Mouse (Mus musculus): Measurements from ENCODE around the gene Bcl9. TPM values are rescaled to one million over a fixed set of nuclear protein-coding genes. Genes with fewer than 3 reads are reported as not detected.

Bcl9 gene
- polyA plus RNA-seq, 1 experiment from 2014 or later: 3.8 TPM

DNA sequence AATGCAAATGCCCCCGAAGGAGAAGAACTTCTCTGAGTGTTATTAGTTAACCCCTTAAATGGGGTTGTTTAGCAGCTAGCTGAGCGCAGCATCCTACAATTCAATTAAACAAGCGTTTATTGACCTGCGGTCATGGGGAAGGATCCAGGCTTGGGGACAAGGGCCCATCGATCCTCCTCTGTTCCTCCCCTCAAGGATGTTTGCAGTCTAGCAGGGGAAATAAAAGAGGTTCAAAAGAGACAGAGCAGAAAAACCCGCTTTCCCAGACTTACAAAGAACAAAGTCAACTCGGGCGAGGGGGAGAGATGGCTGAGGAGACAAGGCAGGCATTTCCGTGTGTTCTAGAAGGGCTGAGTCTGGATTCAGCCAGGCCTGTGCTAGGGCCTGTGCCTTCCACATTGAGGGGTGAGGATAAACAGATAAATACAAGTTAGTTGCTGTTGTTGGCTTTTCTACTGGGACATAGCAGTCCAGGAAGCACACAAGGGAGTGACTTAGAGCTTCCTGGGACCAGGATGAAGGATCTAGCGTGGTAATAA, 55.0 kb downstream of the Bcl9 start:
- Histone ChIP-seq H3K9ac (ENCODE audit: low read depth, low read length) (no peak overlapping the region), H3K36me3 (ENCODE audit: control insufficient read depth, insufficient read depth) (no peaks in the 10 kb centered on the region), H3K4me2 (ENCODE audit: low read depth, low read length) (no peak overlapping the region), H3K27ac (ENCODE audit: low read length) (no peak overlapping the region), H3K4me3 (ENCODE audit: low read depth, low read length) (no peak overlapping the region), H3K27me3 (ENCODE audit: control insufficient read depth, insufficient read depth, low read depth, low read length) (no peaks in the 10 kb centered on the region), H3K4me1 (ENCODE audit: control insufficient read depth, low read depth, low read length) (no peaks in the 10 kb centered on the region), H3K9me3 (replicated peaks; ENCODE audit: control insufficient read depth, low read length) (no peaks in the 10 kb centered on the region)
- ATAC-seq (ENCODE audit: low read depth): no peak
- WGBS (ENCODE audit: insufficient replicate concordance): 63% methylated on average over 10 of the region's 10 CpGs

DNA sequence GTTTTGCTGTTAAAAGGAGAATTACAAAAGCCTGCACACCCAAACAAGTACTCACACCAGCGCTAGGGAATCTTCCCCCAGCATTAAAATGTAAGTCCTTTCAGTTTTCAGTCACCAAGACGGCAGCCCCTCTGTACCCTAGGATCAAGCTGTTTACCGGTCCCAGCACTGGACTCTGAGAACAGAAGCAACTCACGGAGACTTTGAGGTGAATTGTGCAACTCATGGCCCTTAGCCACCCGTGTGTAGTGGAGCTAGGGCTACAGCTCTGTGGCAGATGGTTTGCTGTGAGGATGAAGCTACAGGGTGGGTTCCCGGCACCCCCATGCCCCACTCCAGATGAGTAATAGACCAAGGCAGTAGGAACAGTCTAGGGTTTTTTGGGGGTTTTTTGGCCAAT, 55.9 kb downstream of the Bcl9 start:
- 63% methylated on average over 6 of the region's 6 CpGs for WGBS (ENCODE audit: insufficient replicate concordance)
- Histone ChIP-seq H3K27ac (ENCODE audit: low read length) (no peak overlapping the region), H3K4me1 (ENCODE audit: control insufficient read depth, low read depth, low read length) (no peaks in the 10 kb centered on the region), H3K9ac (ENCODE audit: low read depth, low read length) (no peak overlapping the region), H3K4me2 (ENCODE audit: low read depth, low read length) (no peak overlapping the region), H3K9me3 (replicated peaks; ENCODE audit: control insufficient read depth, low read length) (no peaks in the 10 kb centered on the region), H3K27me3 (ENCODE audit: control insufficient read depth, insufficient read depth, low read depth, low read length) (no peaks in the 10 kb centered on the region), H3K36me3 (ENCODE audit: control insufficient read depth, insufficient read depth) (no peaks in the 10 kb centered on the region), H3K4me3 (ENCODE audit: low read depth, low read length) (no peak overlapping the region)
- no peak for ATAC-seq (ENCODE audit: low read depth)

DNA sequence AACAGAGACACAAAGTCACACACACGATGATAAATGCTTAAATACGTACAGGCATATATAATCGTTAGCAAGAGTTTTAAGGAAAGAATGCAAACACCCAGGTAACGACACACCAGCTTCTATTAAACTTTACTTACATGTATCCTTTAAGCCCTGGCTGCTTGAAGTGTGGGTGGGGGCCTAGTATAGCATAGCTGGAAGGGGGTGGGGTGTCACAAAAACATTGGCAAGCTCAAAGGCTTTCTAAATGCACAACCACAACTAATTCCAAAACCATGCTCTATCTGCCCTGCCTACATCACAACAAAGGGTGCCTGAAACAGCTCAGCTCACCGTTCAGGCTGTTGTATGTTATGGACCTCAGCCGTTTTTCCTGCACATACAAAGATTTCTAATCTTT, 57.9 kb downstream of the Bcl9 start:
- WGBS (ENCODE audit: insufficient replicate concordance): 74% methylated on average over 6 of the region's 6 CpGs
- Histone ChIP-seq H3K9ac (ENCODE audit: low read depth, low read length) (no peak overlapping the region), H3K27me3 (ENCODE audit: control insufficient read depth, insufficient read depth, low read depth, low read length) (no peaks in the 10 kb centered on the region), H3K9me3 (replicated peaks; ENCODE audit: control insufficient read depth, low read length) (no peaks in the 10 kb centered on the region), H3K4me2 (ENCODE audit: low read depth, low read length) (no peak overlapping the region), H3K36me3 (ENCODE audit: control insufficient read depth, insufficient read depth) (no peaks in the 10 kb centered on the region), H3K27ac (ENCODE audit: low read length) (no peak overlapping the region), H3K4me1 (ENCODE audit: control insufficient read depth, low read depth, low read length) (no peaks in the 10 kb centered on the region), H3K4me3 (ENCODE audit: low read depth, low read length) (no peak overlapping the region)
- no peak for ATAC-seq (ENCODE audit: low read depth)

DNA sequence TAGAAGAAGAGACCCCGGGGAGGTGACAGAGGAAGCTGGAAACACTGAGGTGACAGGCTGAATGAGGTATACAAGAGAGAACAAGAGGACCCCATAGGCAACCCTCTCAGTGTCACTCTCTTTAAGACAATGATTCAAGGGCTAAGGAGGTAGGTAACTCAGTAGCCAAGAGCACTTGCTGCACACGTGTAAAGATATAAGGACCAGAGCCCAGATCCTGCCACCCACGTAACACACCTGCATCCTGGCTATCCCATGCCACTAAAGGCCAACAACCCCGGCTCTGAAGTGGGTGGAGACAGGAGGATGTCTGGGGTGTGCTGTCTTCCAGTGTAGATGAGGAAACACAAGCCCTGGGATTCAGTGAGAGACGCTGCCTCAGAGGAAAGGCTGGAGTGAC, 58.4 kb downstream of the Bcl9 start:
- 71% methylated on average over 5 of the region's 5 CpGs for WGBS (ENCODE audit: insufficient replicate concordance)
- ATAC-seq (ENCODE audit: low read depth): no peak

DNA sequence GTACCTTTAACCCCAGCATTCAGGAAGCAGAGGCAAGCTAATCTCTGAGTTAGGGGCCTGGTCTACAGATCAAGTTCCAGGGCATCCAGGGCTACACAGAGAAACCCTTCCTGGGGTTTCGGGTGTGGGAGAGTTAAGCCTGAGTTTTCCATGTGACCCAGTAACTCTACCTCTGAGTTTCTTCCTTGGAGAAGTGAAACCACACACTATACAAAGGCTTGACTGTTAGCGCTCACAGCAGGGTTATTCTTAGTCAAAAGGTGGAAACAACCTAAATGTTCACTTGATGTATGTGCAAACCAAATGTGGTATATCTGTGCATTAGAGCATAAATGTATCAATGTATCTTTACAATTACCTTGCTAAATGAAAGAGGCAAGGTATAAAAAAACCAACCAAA, 59.2 kb downstream of the Bcl9 start:
- 60% methylated on average over 2 of the region's 2 CpGs for WGBS (ENCODE audit: insufficient replicate concordance)
- H3K4me2 ChIP-seq (ENCODE audit: low read depth, low read length): no peak overlapping the region
- no peaks in the 10 kb centered on the region for H3K9me3 ChIP-seq (replicated peaks; ENCODE audit: control insufficient read depth, low read length)
- H3K9ac ChIP-seq (ENCODE audit: low read depth, low read length): no peak overlapping the region
- no peaks in the 10 kb centered on the region for H3K36me3 ChIP-seq (ENCODE audit: control insufficient read depth, insufficient read depth)
- ATAC-seq (ENCODE audit: low read depth): no peak
- H3K27me3 ChIP-seq (ENCODE audit: control insufficient read depth, insufficient read depth, low read depth, low read length): no peaks in the 10 kb centered on the region
- no peak overlapping the region for H3K27ac ChIP-seq (ENCODE audit: low read length)
- H3K4me3 ChIP-seq (ENCODE audit: low read depth, low read length): no peak overlapping the region
- no peaks in the 10 kb centered on the region for H3K4me1 ChIP-seq (ENCODE audit: control insufficient read depth, low read depth, low read length)

More for the DNA sequence above, 58.4 kb downstream of the Bcl9 start:
- Histone ChIP-seq H3K4me1 (ENCODE audit: control insufficient read depth, low read depth, low read length) (no peaks in the 10 kb centered on the region), H3K27me3 (ENCODE audit: control insufficient read depth, insufficient read depth, low read depth, low read length) (no peaks in the 10 kb centered on the region), H3K9me3 (replicated peaks; ENCODE audit: control insufficient read depth, low read length) (no peaks in the 10 kb centered on the region), H3K9ac (ENCODE audit: low read depth, low read length) (no peak overlapping the region), H3K4me2 (ENCODE audit: low read depth, low read length) (no peak overlapping the region), H3K36me3 (ENCODE audit: control insufficient read depth, insufficient read depth) (no peaks in the 10 kb centered on the region), H3K4me3 (ENCODE audit: low read depth, low read length) (no peak overlapping the region), H3K27ac (ENCODE audit: low read length) (no peak overlapping the region)

DNA sequence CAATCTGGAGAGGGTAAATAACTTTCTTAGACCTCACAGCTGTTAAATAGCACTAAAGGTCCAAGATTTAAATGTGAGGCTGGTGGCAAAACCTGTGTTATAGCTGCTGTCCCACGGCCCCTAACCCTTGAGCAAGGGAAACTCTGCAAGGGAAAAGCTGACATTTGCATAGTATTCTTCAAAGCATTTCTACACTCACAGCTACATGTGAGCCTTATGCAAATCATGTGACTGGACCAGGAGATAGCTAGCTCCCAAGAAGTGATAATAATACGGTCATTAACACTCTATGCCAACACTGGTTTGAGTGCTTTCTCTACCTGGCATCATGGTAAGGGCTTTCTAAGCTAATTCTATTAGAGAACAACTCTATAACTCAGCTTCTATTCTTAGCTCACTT, 60.3 kb downstream of the Bcl9 start:
- Histone ChIP-seq H3K36me3 (ENCODE audit: control insufficient read depth, insufficient read depth) (no peaks in the 10 kb centered on the region), H3K9me3 (replicated peaks; ENCODE audit: control insufficient read depth, low read length) (no peaks in the 10 kb centered on the region), H3K27ac (ENCODE audit: low read length) (no peak overlapping the region), H3K4me1 (ENCODE audit: control insufficient read depth, low read depth, low read length) (no peaks in the 10 kb centered on the region), H3K4me2 (ENCODE audit: low read depth, low read length) (no peak overlapping the region), H3K27me3 (ENCODE audit: control insufficient read depth, insufficient read depth, low read depth, low read length) (no peaks in the 10 kb centered on the region), H3K9ac (ENCODE audit: low read depth, low read length) (no peak overlapping the region), H3K4me3 (ENCODE audit: low read depth, low read length) (no peak overlapping the region)
- WGBS (ENCODE audit: insufficient replicate concordance): 42% methylated on average over 2 of the region's 2 CpGs
- no peak for ATAC-seq (ENCODE audit: low read depth)

DNA sequence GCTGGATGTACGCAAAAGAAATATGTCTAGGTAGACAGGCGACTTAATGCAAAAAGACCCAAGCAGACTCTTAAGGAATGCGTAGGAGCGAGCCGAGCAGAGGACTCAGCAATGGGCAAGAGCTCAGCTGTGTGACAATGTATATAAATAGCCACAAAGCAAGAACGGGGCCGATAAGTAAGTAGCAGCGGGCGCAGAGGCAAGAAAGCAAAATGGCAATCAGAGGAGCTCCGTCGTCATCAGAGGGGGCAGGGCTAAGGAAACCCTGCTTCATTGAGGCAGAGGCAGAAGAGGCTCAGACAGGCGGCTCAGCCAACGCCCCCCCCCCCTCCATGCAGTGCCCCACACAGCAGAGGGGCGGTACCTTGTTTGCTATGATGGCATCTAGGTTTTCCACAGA, 62.9 kb downstream of the Bcl9 start:
- WGBS (ENCODE audit: insufficient replicate concordance): 72% methylated on average over 14 of the region's 14 CpGs
- no peak overlapping the region for H3K4me3 ChIP-seq (ENCODE audit: low read depth, low read length)

DNA sequence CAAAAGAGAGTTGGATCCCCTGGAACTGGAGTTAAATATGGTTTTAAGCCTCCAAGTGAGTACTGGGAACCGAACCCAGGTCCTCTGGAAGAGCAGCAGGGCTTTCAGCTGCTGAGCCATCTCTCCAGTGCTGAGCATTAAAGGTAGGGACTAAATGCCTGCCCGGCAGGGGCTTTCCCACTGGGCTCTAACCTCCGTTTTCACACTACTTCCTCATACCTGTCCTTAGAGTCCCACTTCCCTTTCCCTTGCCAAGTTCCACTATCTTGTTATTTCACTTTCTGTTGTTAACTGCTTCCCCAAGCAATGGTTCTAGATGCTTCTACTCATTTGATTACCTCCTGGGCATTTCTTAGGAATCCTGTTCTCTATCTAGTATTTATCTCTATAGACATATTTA, 65.4 kb downstream of the Bcl9 start:
- Histone ChIP-seq H3K27me3 (ENCODE audit: control insufficient read depth, insufficient read depth, low read depth, low read length) (no peaks in the 10 kb centered on the region; the same call in none of the 2 replicates), H3K4me3 (ENCODE audit: low read depth, low read length) (no peak overlapping the region), H3K9ac (ENCODE audit: low read depth, low read length) (no peak overlapping the region), H3K4me2 (ENCODE audit: low read depth, low read length) (no peak overlapping the region), H3K27ac (ENCODE audit: low read length) (no peak overlapping the region), H3K4me1 (ENCODE audit: control insufficient read depth, low read depth, low read length) (0 out of 2 replicates have a peak, but pooled peaks cover 3% of the 10 kb centered on the region), H3K36me3 (ENCODE audit: control insufficient read depth, insufficient read depth) (no peaks in the 10 kb centered on the region), H3K9me3 (replicated peaks; ENCODE audit: control insufficient read depth, low read length) (no peaks in the 10 kb centered on the region)
- ATAC-seq (ENCODE audit: low read depth): no peak
- WGBS (ENCODE audit: insufficient replicate concordance): 47% methylated on average over 3 of the region's 3 CpGs

More for the DNA sequence above, 62.9 kb downstream of the Bcl9 start:
- Histone ChIP-seq H3K4me1 (ENCODE audit: control insufficient read depth, low read depth, low read length) (no peaks in the 10 kb centered on the region), H3K27me3 (ENCODE audit: control insufficient read depth, insufficient read depth, low read depth, low read length) (no peaks in the 10 kb centered on the region), H3K27ac (ENCODE audit: low read length) (no peak overlapping the region), H3K9ac (ENCODE audit: low read depth, low read length) (no peak overlapping the region), H3K36me3 (ENCODE audit: control insufficient read depth, insufficient read depth) (no peaks in the 10 kb centered on the region), H3K4me2 (ENCODE audit: low read depth, low read length) (no peak overlapping the region), H3K9me3 (replicated peaks; ENCODE audit: control insufficient read depth, low read length) (no peaks in the 10 kb centered on the region)
- no peak for ATAC-seq (ENCODE audit: low read depth)

DNA sequence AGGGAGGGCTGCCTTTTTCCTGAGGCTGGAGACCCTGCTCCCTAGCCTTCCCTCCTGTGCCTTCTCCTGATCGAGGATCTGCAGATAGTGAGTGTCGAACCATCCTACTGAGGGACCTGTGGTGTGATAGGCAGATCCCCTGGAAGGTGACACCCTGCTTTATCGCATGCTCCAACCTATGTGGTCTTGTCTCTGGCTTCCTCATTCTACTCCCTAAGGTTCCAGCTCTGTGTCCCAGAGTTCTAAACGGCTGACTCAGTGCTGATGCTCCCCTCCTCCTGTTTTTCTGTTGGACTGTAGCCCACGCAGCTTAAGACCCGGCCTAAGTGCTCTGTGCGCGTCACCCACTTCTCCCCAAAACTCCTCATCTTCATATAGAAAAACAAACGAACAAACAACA, 65.9 kb downstream of the Bcl9 start:
- Histone ChIP-seq H3K4me2 (ENCODE audit: low read depth, low read length) (no peak overlapping the region), H3K4me3 (ENCODE audit: low read depth, low read length) (no peak overlapping the region), H3K27me3 (ENCODE audit: control insufficient read depth, insufficient read depth, low read depth, low read length) (peaks cover 3% of the 10 kb centered on the region), H3K9ac (ENCODE audit: low read depth, low read length) (no peak overlapping the region), H3K9me3 (replicated peaks; ENCODE audit: control insufficient read depth, low read length) (no peaks in the 10 kb centered on the region), H3K4me1 (ENCODE audit: control insufficient read depth, low read depth, low read length) (0 out of 2 replicates have a peak, but pooled peaks cover 3% of the 10 kb centered on the region), H3K36me3 (ENCODE audit: control insufficient read depth, insufficient read depth) (no peaks in the 10 kb centered on the region), H3K27ac (ENCODE audit: low read length) (no peak overlapping the region)
- no peak for ATAC-seq (ENCODE audit: low read depth)
- WGBS (ENCODE audit: insufficient replicate concordance): 59% methylated on average over 9 of the region's 9 CpGs
